ENCODE assay signal across 25 mouse cellular contexts in the genomic region with DNA sequence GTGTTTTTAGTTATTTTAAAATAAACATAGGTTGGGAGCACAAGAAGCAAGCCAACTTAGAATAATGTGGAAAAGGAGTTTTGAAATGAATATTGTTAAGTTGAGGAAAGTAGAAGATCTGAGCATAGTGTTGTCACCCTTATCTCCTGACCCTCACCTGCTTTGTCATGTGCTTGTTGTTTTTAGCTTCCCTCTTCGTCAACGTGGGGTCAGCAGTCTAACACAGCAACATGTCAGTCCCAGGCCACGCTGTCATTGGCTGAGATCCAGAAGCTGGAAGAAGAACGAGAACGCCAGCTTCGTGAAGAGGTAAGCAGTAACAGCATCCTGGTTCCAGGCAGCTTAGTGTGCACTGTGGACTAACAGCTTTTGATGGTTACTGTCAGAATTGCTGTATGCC. TPM values are rescaled to one million over a fixed set of nuclear protein-coding genes. Genes with fewer than 3 reads are reported as not detected.
A peak's percentile ranks its signal among the peaks of the same experiment; 100 is the strongest.
DNase-seq lines count a peak whose midpoint lies in the region; ATAC-seq and TF ChIP-seq lines count a peak whose summit lies in the region.
"Had no signal": no experiment of that assay in that cellular context is flagged by ENCODE, and none has a peak within 500 bp of the region (broad histone marks: within the 10 kb centered on the region; RNA-seq: fewer than 3 reads in every experiment).

No protein-coding gene starts in this region.

- H3K36me3 ChIP-seq in liver, postnatal 0 days (replicated peaks; ENCODE audit: insufficient read depth, low read length) = peaks cover 72% of the 10 kb centered on the region
- H3K36me3 ChIP-seq in liver, embryonic 12.5 days = peaks cover 91% of the 10 kb centered on the region

- 63% methylated on average over 6 of the region's 6 CpGs for WGBS in liver, postnatal 0 days (ENCODE audit: insufficient replicate concordance)
- whole genome bisulfite sequencing in liver, embryonic 12.5 days (ENCODE audit: insufficient replicate concordance) = 81% methylated on average over 6 of the region's 6 CpGs

- TF ChIP-seq CTCF in liver, postnatal 0 days (IDR thresholded peaks at IDR 0.05; ENCODE audit: low read depth) = no peak

- DNase-seq in gastrocnemius, adult 18-20 months (ENCODE audit: low spot score) = peak; percentile 3
- no peak for DNase-seq in gastrocnemius, adult 8-10 months (ENCODE audit: low spot score in 2 of 2)
- peak; percentile 11 to 13 for DNase-seq in kidney, postnatal 36 days
- no peak for DNase-seq in kidney, adult 9 months
- peak; percentile 18 for DNase-seq in liver, postnatal 0 days
- DNase-seq in yolk sac, embryonic 10.5 days (ENCODE audit: low spot score) = peak; percentile 22
- DNase-seq: adrenal gland, adult 8-10 months; adrenal gland, postnatal 14 days; adrenal gland, postnatal 36 days; B cell, adult 2 months; cerebellum, adult 11-12 months; cerebellum, adult 2 months; cerebellum, adult 9-10 months; cerebellum, postnatal 25 days had no signal

- no peaks in the 10 kb centered on the region for H3K9me3 ChIP-seq in liver, postnatal 0 days (ENCODE audit: low read length)
- H3K9me3 ChIP-seq in liver, embryonic 12.5 days (replicated peaks) = no peaks in the 10 kb centered on the region
- H3K9me3 ChIP-seq: embryonic facial prominence, embryonic 10.5 days; embryonic facial prominence, embryonic 12.5 days; forebrain, embryonic 13.5 days; G1E had no signal

- H3K4me2 ChIP-seq in liver, postnatal 0 days (ENCODE audit: low read depth, low read length) = no peak overlapping the region
- no peak overlapping the region for H3K4me2 ChIP-seq in liver, embryonic 12.5 days
- H3K4me2 ChIP-seq: embryonic facial prominence, embryonic 12.5 days; forebrain, embryonic 13.5 days had no signal

- H3K4me3 ChIP-seq in liver, postnatal 0 days (ENCODE audit: low read depth, low read length) = no peak overlapping the region
- no peak overlapping the region for H3K4me3 ChIP-seq in liver, embryonic 12.5 days
- H3K4me3 ChIP-seq: embryonic facial prominence, embryonic 10.5 days; embryonic facial prominence, embryonic 12.5 days; forebrain, embryonic 13.5 days had no signal

- H3K4me1 ChIP-seq in liver, postnatal 0 days (ENCODE audit: insufficient read depth) = no peaks in the 10 kb centered on the region
- H3K4me1 ChIP-seq in liver, embryonic 12.5 days = no peaks in the 10 kb centered on the region
- H3K4me1 ChIP-seq: embryonic facial prominence, embryonic 10.5 days; embryonic facial prominence, embryonic 12.5 days; forebrain, embryonic 13.5 days had no signal

- ATAC-seq in liver, postnatal 0 days = peak; percentile 57; the same call in 1 of the 2 replicates
- ATAC-seq in liver, embryonic 12.5 days = no peak
- ATAC-seq: activated CD4-positive, CD25-positive, alpha-beta regulatory T cell, adult 4 months; CD4-positive, CD25-positive, alpha-beta regulatory T cell, adult 4 months; forebrain, embryonic 13.5 days; Patski had no signal

- no peak for TF ChIP-seq EP300 in liver, postnatal 0 days (IDR thresholded peaks at IDR 0.05; ENCODE audit: low read depth)

- H3K9ac ChIP-seq in liver, postnatal 0 days (replicated peaks) = no peak overlapping the region
- no peak overlapping the region for H3K9ac ChIP-seq in liver, embryonic 12.5 days
- H3K9ac ChIP-seq: embryonic facial prominence, embryonic 12.5 days; forebrain, embryonic 13.5 days had no signal

- H3K27ac ChIP-seq in liver, postnatal 0 days (ENCODE audit: low read depth) = peak overlapping the region; percentile 22; the same call in 1 of the 2 replicates
- H3K27ac ChIP-seq in liver, embryonic 12.5 days = no peak overlapping the region
- H3K27ac ChIP-seq: embryonic facial prominence, embryonic 10.5 days; embryonic facial prominence, embryonic 12.5 days; forebrain, embryonic 13.5 days had no signal

- no peaks in the 10 kb centered on the region for H3K27me3 ChIP-seq in liver, postnatal 0 days (ENCODE audit: insufficient read depth, low read length)
- H3K27me3 ChIP-seq in liver, embryonic 12.5 days (replicated peaks) = no peaks in the 10 kb centered on the region
- H3K27me3 ChIP-seq: CH12.LX; embryonic facial prominence, embryonic 12.5 days; forebrain, embryonic 13.5 days; Patski had no signal

RNA-seq across cellular contexts. Expression of gene Snorc, which starts 33.5 kb away (rescaled TPM):
- not detected for total RNA-seq in gastrocnemius, adult 18-20 months (2021)
- total RNA-seq in gastrocnemius, adult 8-10 months (2022) = not detected
- 0.25 and 0.34 TPM in 2 replicates for polyA plus RNA-seq in liver, postnatal 0 days (2015; fragmentation: Nextera tagmentation; extraction: Ambion mirVana)
- not detected in 2 replicates for polyA plus RNA-seq in liver, embryonic 12.5 days (2016; fragmentation: Nextera tagmentation; extraction: Ambion mirVana)
- total RNA-seq: adrenal gland, adult 18-20 months; adrenal gland, adult 8-10 months; adrenal gland, postnatal 14 days; adrenal gland, postnatal 36 days; CH12.LX; G1E had no signal
- polyA plus RNA-seq: activated CD4-positive, CD25-positive, alpha-beta regulatory T cell, adult 4 months; CD4-positive, CD25-positive, alpha-beta regulatory T cell, adult 4 months; embryonic facial prominence, embryonic 10.5 days; forebrain, embryonic 11.5 days; forebrain, embryonic 13.5 days; G1E; Patski had no signal

RNA-seq across cellular contexts. Expression of gene Kcnj13, which starts 42.1 kb away (rescaled TPM):
- under 1 TPM; 0.28 to 0.43 TPM for total RNA-seq in gastrocnemius, adult 18-20 months (2021)
- total RNA-seq in gastrocnemius, adult 8-10 months (2022) = under 1 TPM in 1 of 4 experiments, not detected in 3; 0.54 TPM
- polyA plus RNA-seq in liver, postnatal 0 days (2015; fragmentation: Nextera tagmentation; extraction: Ambion mirVana) = not detected in 2 replicates
- 0.43 and 0.79 TPM in 2 replicates for polyA plus RNA-seq in liver, embryonic 12.5 days (2016; fragmentation: Nextera tagmentation; extraction: Ambion mirVana)
- total RNA-seq: adrenal gland, adult 18-20 months; adrenal gland, postnatal 14 days; adrenal gland, postnatal 36 days had no signal
- polyA plus RNA-seq: G1E had no signal

Comparison
In these comparisons a context has a peak if more than half of its experiments do, and no peak if none do; other contexts are left out.
1. DNase-seq: peak in gastrocnemius, adult 18-20 months (single experiment), kidney, postnatal 36 days (2 of 2), liver, postnatal 0 days (single experiment) and yolk sac, embryonic 10.5 days (single experiment); none in gastrocnemius, adult 8-10 months (0 of 2) and kidney, adult 9 months (single experiment).